Mouse (Mus musculus): ENCODE data around the gene Fam229a. TPM values are rescaled to one million over a fixed set of nuclear protein-coding genes. Genes with fewer than 3 reads are reported as not detected.
"Not testable (repeated sequence)": the region's sequence is repeated elsewhere in the genome, so short reads cannot be mapped to it uniquely, and the experiment has no call there.

The Fam229a gene
- total RNA-seq (2015; ENCODE audit: low replicate concordance) (7.5 TPM in 1 of 2 replicates, not detected in the other), total RNA-seq (2017; ENCODE audit: low replicate concordance) (not detected in 2 replicates)

DNA sequence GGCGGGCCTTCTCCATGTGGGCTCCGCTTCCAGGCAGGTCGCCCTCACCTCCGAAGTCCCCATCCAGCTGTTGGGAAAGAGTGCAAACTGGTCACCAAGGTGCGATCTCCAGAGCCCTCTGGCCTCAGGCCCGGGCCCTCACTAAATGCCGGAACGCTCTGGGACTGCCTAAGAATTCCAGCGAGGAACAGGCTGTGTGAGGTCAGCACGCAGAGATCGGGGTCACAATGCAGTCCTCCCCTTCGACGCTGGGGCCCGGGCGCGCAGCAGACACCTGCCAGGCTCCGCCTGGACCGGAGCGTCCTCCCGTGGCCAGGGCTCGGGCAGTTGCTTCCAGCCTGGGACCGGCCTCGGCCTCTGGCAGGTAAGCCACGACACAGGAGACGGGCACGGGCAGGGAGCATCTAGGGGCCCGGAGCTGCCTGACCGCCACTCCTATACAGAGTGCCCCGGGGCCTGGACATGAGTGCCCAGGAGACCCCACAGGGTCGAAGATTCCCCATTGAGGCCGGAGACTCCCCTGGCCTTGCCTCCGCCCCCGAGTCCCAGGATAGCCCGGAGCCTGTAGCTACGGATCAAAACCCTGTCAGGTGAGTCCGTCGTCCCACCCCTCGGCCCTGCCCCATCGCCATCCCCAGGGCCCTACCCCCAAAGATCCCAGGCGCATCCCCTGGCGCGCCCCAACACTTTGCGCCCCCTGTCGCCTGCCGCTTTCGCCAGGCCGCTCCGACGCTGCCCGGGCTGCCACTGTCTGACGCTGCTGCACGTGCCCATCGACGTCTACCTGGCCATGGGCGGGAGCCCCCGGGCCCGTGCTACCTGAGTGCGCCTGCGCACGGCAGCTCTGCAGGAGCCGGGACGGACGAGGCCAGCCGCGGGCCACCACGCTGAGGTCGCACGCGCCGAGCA, at the start of gene Fam229a, which contains the start of gene Tssk3:
TSS of gene Fam229a (plus strand) at position 219 of the 909 bp plus-strand sequence.
TSS of gene Tssk3 (minus strand) at position 51 of the 909 bp plus-strand sequence.
- no peak for ATAC-seq (replicated peaks; ENCODE audit: low FRiP score, poor library complexity, severe bottlenecking)

GRCm38 (mm10) chr4:129447360-129447759, 43.6 kb upstream of the Fam229a start:
- 0 out of 2 replicates have a peak, but pooled peaks have one; percentile 25 for ATAC-seq (replicated peaks; ENCODE audit: low FRiP score, poor library complexity, severe bottlenecking)

DNA sequence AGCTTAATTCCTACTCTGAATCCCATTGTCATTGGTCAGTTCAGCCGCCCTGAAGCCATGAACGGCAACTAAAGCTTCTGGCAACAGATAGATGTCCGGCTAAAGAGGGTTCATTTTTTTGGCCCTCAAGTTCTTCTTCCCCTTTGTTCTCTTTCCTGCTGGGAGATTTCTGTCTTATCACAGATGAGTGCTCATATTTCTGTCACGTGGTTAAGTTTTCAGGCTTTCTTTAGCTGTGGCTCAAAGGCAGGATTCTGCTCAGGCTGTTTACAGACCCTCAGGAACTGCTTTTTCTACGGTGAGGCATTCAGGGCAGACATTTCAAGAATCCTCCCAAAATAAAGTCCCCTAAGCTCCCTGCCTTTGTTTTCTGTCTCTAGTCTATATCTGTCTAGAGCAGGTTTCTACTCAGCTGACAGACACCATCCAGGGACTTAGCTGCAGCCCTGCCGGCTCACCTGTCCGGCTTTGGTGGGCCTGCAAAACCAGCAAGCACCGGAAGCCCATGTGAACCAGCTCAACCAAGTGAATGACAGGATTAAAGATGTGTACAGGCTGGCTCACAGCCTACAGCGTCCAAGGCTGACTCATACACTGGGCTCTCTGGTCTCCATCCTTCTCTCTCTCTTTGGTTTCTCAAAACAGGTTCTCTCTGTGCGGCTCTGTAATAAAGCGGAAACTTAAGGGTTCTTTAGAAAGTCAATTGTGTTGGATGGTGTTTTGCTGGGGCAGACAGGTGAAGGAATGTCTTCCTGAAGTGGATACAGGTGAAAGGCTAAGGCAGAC, 43.0 kb upstream of the Fam229a start:
- 0 out of 2 replicates have a peak, but pooled peaks have one; percentile 25 for ATAC-seq (replicated peaks; ENCODE audit: low FRiP score, poor library complexity, severe bottlenecking)

GRCm38 (mm10) chr4:129448713-129449112, 42.3 kb upstream of the Fam229a start:
- ATAC-seq (replicated peaks; ENCODE audit: low FRiP score, poor library complexity, severe bottlenecking) = no peak

DNA sequence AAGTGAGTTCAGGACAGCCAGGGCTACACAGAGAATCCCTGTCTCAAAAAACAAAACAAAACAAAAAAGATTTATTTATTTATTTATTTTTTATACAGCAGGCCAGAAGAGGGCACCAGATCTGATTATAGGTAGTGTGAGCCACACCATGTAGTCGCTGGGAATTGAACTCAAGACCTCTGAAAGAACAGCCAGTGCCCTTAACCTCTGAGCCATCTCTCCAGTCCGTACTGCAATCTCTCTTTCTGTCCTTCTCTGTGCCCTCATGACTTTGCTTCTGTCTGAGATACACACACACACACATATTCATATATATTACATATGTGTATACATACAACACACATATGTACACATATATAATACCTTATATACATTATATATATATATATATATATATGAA, 40.1 kb upstream of the Fam229a start:
- no peak for ATAC-seq (replicated peaks; ENCODE audit: low FRiP score, poor library complexity, severe bottlenecking)

DNA sequence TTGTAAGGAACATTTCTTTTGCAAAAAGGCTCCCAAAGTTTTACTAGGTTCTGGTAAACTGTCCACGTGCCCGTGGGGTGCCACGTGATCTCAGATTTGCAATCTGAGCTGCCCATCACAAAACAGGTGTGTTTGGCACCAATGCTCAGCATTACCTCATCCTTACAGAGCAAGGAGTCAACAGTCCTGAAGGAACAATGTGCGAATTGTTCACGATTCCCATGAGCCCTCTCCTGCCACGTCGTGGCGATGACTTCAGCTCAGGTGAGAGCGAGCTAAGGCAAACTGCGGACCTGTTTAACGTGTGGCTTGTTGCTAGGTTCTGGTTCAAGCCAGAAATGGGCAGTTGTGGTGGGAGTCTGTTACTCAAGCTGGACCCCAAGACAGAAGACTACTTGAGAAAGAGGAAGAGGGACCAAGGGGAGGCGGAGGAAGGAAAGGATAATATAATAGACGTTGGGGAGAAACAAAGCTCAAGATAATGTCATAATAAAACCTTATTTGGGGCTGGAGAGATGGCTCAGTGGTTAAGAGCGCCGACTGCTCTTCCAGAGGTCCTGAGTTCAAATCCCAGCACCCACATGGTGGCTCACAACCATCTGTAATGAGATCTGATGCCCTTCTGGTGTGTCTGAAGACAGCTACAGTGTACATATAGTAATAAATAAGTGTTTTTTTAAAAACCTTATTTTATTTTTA, 39.4 kb upstream of the Fam229a start:
- ATAC-seq (replicated peaks; ENCODE audit: low FRiP score, poor library complexity, severe bottlenecking) = no peak

- peak; percentile 95 for ATAC-seq (replicated peaks; ENCODE audit: low FRiP score, poor library complexity, severe bottlenecking)
Observed at GRCm38 (mm10) chr4:129455265-129455664, 35.7 kb upstream of the Fam229a start.

GRCm38 (mm10) chr4:129456126-129456525, 34.9 kb upstream of the Fam229a start:
- no peak for ATAC-seq (replicated peaks; ENCODE audit: low FRiP score, poor library complexity, severe bottlenecking)

- not testable (repeated sequence) for ATAC-seq (replicated peaks; ENCODE audit: low FRiP score, poor library complexity, severe bottlenecking)
Observed at GRCm38 (mm10) chr4:129457311-129457710, 33.7 kb upstream of the Fam229a start.

- no peak for ATAC-seq (replicated peaks; ENCODE audit: low FRiP score, poor library complexity, severe bottlenecking)
Observed at GRCm38 (mm10) chr4:129459726-129460125, 31.3 kb upstream of the Fam229a start.

GRCm38 (mm10) chr4:129460827-129461182, 30.2 kb upstream of the Fam229a start:
- ATAC-seq (replicated peaks; ENCODE audit: low FRiP score, poor library complexity, severe bottlenecking) = no peak

GRCm38 (mm10) chr4:129461183-129461960, 29.6 kb upstream of the Fam229a start, which contains the start of gene Bsdc1:
TSS of gene Bsdc1 (plus strand) at chr4:129461581.
- ATAC-seq (replicated peaks; ENCODE audit: low FRiP score, poor library complexity, severe bottlenecking) = peak; percentile 78

DNA sequence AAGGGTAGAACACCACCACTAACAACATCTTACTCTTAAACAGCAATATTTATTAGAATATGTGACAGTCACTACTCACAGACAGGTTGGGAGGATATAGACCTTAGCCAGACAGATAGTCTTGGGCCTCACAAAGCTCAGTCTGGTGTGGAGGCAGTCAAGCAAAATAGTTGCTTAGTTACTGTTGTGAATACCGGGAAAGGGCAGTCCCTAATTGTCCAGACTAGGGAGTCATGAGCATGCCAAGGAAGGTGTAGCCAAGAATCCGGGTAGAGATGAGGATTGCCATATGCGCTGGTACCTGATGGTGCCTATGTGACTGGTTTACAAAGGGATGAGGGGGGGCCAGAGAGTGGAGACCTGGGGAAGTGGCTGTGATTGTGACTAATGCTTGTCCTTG, 28.9 kb upstream of the Fam229a start:
- ATAC-seq (replicated peaks; ENCODE audit: low FRiP score, poor library complexity, severe bottlenecking) = no peak

- ATAC-seq (replicated peaks; ENCODE audit: low FRiP score, poor library complexity, severe bottlenecking) = peak; percentile 68
Observed at GRCm38 (mm10) chr4:129463097-129464059, 27.6 kb upstream of the Fam229a start.

GRCm38 (mm10) chr4:129464286-129464815, 26.6 kb upstream of the Fam229a start:
- ATAC-seq (replicated peaks; ENCODE audit: low FRiP score, poor library complexity, severe bottlenecking) = peak; percentile 21; the same call in 1 of the 2 replicates

DNA sequence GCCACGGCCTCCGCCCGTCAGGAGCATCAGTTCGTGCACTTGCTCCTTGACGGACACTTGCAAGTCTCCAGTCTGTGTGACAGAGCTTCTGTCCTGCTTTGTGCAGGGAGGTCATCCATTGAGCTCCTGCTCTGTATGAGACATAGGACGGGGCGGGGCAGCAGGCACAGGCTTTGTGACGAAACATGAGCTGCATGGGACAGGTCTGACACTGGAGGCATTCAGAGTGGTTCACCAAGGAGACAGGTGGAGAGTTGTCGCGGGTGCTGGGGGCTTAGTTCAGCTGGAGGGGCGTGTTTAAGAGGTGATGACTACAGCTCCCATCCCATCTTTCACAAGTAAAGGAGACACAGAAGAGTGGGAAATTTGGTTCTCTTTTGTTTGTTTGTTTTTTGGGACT, 14.9 kb upstream of the Fam229a start:
- no peak for ATAC-seq (replicated peaks; ENCODE audit: low FRiP score, poor library complexity, severe bottlenecking)

- ATAC-seq (replicated peaks; ENCODE audit: low FRiP score, poor library complexity, severe bottlenecking) = no peak
Observed at GRCm38 (mm10) chr4:129479863-129480262, 11.1 kb upstream of the Fam229a start.

GRCm38 (mm10) chr4:129481090-129481489, 9.9 kb upstream of the Fam229a start:
- no peak for ATAC-seq (replicated peaks; ENCODE audit: low FRiP score, poor library complexity, severe bottlenecking)
